Mouse (Mus musculus): Measurements from ENCODE around the gene Spi1. TPM values are rescaled to one million over a fixed set of nuclear protein-coding genes. Genes with fewer than 3 reads are reported as not detected.

Spi1 gene
- polyA plus RNA-seq, 1 experiment from 2014 or later = 16.8 TPM

GRCm38 (mm10) chr2:91053934-91054382 lies 28.2 kb upstream of the Spi1 start, which contains the start of gene Psmc3:
Psmc3 (plus strand) TSS chr2:91054009.
- no peaks in the 10 kb centered on the region for H3K27me3 ChIP-seq (replicated peaks)
- peak within 1 kb of the TSS; percentile 81 for H3K27ac ChIP-seq
- H3K9ac ChIP-seq = peak within 1 kb of the TSS; percentile 90
- peaks cover 35% of the 10 kb centered on the region for H3K4me1 ChIP-seq
- WGBS (ENCODE audit: insufficient replicate concordance) = under 1% methylated on average over 40 of the region's 40 CpGs
- peak; percentile 98 for ATAC-seq
- peak within 1 kb of the TSS; percentile 84 for H3K4me2 ChIP-seq
- H3K4me3 ChIP-seq = peak within 1 kb of the TSS; percentile 93
- H3K36me3 ChIP-seq = peaks cover 42% of the 10 kb centered on the region
- H3K9me3 ChIP-seq (replicated peaks) = no peaks in the 10 kb centered on the region

DNA sequence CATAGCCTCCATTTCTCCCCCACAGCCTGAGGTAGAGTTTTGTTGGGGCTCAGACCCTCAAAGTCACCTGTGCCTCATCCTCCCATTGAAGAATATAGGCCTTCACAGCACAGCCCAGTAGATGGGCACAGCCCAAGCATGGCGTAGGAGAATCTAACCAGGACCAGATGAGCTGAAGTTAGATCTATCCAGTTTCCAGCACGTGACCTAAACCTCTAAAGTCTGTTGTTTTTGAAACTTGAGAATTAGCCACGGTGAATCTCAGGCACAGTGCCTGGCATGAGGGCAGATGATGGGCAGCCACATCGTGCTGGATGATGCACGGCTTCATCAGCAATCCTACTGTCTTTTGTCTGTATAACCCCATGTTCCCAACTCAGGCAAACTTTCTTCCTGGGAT lies 23.8 kb upstream of the Spi1 start:
- 89% methylated on average over 5 of the region's 5 CpGs for WGBS (ENCODE audit: insufficient replicate concordance)
- no peak overlapping the region for H3K4me2 ChIP-seq
- peaks cover 43% of the 10 kb centered on the region for H3K4me1 ChIP-seq
- no peaks in the 10 kb centered on the region for H3K9me3 ChIP-seq (replicated peaks)
- no peaks in the 10 kb centered on the region for H3K27me3 ChIP-seq (replicated peaks)
- no peak overlapping the region for H3K27ac ChIP-seq
- H3K9ac ChIP-seq = no peak overlapping the region
- no peak overlapping the region for H3K4me3 ChIP-seq
- ATAC-seq = no peak
- H3K36me3 ChIP-seq = peaks cover 84% of the 10 kb centered on the region

DNA sequence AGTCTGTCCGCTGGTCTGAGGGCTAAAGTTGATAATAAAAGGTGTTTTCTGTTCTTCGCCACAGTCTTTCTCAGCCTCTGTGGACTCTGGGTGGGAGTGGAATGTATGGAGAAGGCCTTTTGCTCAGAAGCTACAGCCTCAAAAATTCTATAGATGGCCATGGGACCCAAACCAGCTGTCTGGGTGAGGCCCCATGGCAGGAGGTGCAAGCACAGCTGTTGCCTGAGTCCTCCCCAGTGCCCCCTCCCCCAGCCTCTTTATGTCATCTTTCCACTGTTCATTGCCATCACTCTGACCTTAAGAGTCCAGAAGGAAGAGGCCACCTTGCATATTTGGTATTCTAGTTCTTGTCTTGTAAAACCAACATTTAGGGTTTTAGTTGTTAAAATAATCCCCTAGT lies 22.8 kb upstream of the Spi1 start:
- 90% methylated on average over 2 of the region's 2 CpGs for WGBS (ENCODE audit: insufficient replicate concordance)
- no peak for ATAC-seq

GRCm38 (mm10) chr2:91060544-91061355 lies 21.4 kb upstream of the Spi1 start:
- ATAC-seq = peak; percentile 92
- H3K4me3 ChIP-seq = no peak overlapping the region
- H3K27ac ChIP-seq = peak overlapping the region; percentile 89
- H3K9me3 ChIP-seq (replicated peaks) = no peaks in the 10 kb centered on the region
- no peaks in the 10 kb centered on the region for H3K27me3 ChIP-seq (replicated peaks)
- H3K36me3 ChIP-seq = peaks cover 92% of the 10 kb centered on the region
- H3K4me1 ChIP-seq = peaks cover 31% of the 10 kb centered on the region
- 55% methylated on average over 10 of the region's 10 CpGs for WGBS (ENCODE audit: insufficient replicate concordance)
- peak overlapping the region; percentile 39 for H3K4me2 ChIP-seq
- peak overlapping the region; percentile 28; the same call in 1 of the 2 replicates for H3K9ac ChIP-seq

More for the DNA sequence above, 22.8 kb upstream of the Spi1 start:
- H3K27ac ChIP-seq = peak overlapping the region; percentile 11; the same call in 1 of the 2 replicates
- no peaks in the 10 kb centered on the region for H3K9me3 ChIP-seq (replicated peaks)
- H3K4me3 ChIP-seq = no peak overlapping the region
- no peaks in the 10 kb centered on the region for H3K27me3 ChIP-seq (replicated peaks)
- no peak overlapping the region for H3K4me2 ChIP-seq
- peaks cover 93% of the 10 kb centered on the region for H3K36me3 ChIP-seq
- no peak overlapping the region for H3K9ac ChIP-seq
- H3K4me1 ChIP-seq = peaks cover 43% of the 10 kb centered on the region

GRCm38 (mm10) chr2:91061849-91062481 lies 20.2 kb upstream of the Spi1 start:
- Histone ChIP-seq H3K27me3 (replicated peaks) (no peaks in the 10 kb centered on the region), H3K4me2 (no peak overlapping the region), H3K27ac (peak overlapping the region; percentile 89), H3K36me3 (peaks cover 86% of the 10 kb centered on the region), H3K9ac (peak overlapping the region; percentile 28; the same call in 1 of the 2 replicates), H3K4me1 (peaks cover 26% of the 10 kb centered on the region), H3K4me3 (no peak overlapping the region), H3K9me3 (replicated peaks) (no peaks in the 10 kb centered on the region)
- ATAC-seq = no peak
- WGBS (ENCODE audit: insufficient replicate concordance) = 81% methylated on average over 6 of the region's 6 CpGs

- H3K27me3 ChIP-seq (replicated peaks) = no peaks in the 10 kb centered on the region
- peaks cover 26% of the 10 kb centered on the region for H3K4me1 ChIP-seq
- no peak overlapping the region for H3K4me3 ChIP-seq
- no peak overlapping the region for H3K27ac ChIP-seq
- WGBS (ENCODE audit: insufficient replicate concordance) = 84% methylated on average over 16 of the region's 16 CpGs
- H3K9me3 ChIP-seq (replicated peaks) = no peaks in the 10 kb centered on the region
- no peak for ATAC-seq
- peaks cover 82% of the 10 kb centered on the region for H3K36me3 ChIP-seq
- H3K9ac ChIP-seq = no peak overlapping the region
- H3K4me2 ChIP-seq = no peak overlapping the region
These were observed 19.2 kb upstream of the Spi1 start for GRCm38 (mm10) chr2:91062779-91063606.

- Histone ChIP-seq H3K27me3 (replicated peaks) (no peaks in the 10 kb centered on the region), H3K27ac (no peak overlapping the region), H3K9ac (no peak overlapping the region), H3K4me3 (no peak overlapping the region), H3K4me2 (no peak overlapping the region), H3K4me1 (peaks cover 37% of the 10 kb centered on the region), H3K9me3 (replicated peaks) (no peaks in the 10 kb centered on the region), H3K36me3 (peaks cover 73% of the 10 kb centered on the region)
- WGBS (ENCODE audit: insufficient replicate concordance) = 90% methylated on average over 6 of the region's 6 CpGs
- no peak for ATAC-seq
These were observed 18.0 kb upstream of the Spi1 start for GRCm38 (mm10) chr2:91064211-91064610.

DNA sequence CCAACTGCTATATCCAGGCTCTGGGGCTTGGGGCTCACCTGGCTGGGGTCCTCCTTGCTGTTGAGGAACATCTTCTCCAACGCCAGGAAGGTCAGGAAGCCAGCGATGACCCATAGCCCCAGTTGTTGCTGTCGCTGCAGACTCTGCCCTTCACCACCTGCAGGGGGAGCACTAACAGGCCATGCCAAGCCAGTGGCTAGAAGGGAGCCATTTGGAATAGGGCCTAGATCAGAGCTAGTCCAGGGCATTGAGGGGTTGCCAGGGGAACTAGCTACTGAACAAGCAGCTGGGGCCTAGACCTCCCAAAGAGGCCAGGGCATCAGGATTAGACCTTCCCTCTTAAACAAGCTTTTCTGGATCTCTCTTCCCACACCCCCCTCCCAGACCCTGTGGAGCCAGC lies 16.6 kb upstream of the Spi1 start:
- 40% methylated on average over 3 of the region's 3 CpGs for WGBS (ENCODE audit: insufficient replicate concordance)
- Histone ChIP-seq H3K9me3 (replicated peaks) (no peaks in the 10 kb centered on the region), H3K36me3 (peaks cover 62% of the 10 kb centered on the region)

DNA sequence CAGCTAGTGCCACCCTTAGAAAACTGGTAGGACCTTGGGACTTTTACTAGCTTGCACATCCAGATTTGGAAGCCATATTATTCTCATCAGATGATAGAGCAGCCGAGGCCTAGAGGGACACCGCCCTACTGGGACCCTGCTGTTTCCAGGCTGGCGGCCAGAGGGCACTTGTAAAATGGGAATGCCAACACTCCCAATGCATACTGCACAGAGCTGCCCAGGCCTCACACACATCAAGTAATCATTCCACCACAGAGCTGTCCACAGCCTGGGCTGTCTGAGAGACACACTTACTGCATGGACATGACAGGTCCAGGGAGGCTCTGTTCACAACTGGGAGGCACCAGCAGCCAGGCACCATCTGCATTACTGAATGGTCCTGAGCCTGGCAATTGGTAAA lies 15.7 kb upstream of the Spi1 start:
- H3K4me2 ChIP-seq = no peak overlapping the region
- no peaks in the 10 kb centered on the region for H3K9me3 ChIP-seq (replicated peaks)
- no peaks in the 10 kb centered on the region for H3K27me3 ChIP-seq (replicated peaks)
- ATAC-seq = no peak
- WGBS (ENCODE audit: insufficient replicate concordance) = 91% methylated on average over 3 of the region's 3 CpGs
- H3K4me1 ChIP-seq = peaks cover 33% of the 10 kb centered on the region
- no peak overlapping the region for H3K4me3 ChIP-seq
- H3K9ac ChIP-seq = no peak overlapping the region
- H3K36me3 ChIP-seq = peaks cover 53% of the 10 kb centered on the region
- no peak overlapping the region for H3K27ac ChIP-seq

More for the DNA sequence above, 16.6 kb upstream of the Spi1 start:
- Histone ChIP-seq H3K27me3 (replicated peaks) (no peaks in the 10 kb centered on the region), H3K27ac (no peak overlapping the region), H3K4me1 (peaks cover 34% of the 10 kb centered on the region), H3K4me3 (no peak overlapping the region), H3K9ac (no peak overlapping the region), H3K4me2 (no peak overlapping the region)
- no peak for ATAC-seq

DNA sequence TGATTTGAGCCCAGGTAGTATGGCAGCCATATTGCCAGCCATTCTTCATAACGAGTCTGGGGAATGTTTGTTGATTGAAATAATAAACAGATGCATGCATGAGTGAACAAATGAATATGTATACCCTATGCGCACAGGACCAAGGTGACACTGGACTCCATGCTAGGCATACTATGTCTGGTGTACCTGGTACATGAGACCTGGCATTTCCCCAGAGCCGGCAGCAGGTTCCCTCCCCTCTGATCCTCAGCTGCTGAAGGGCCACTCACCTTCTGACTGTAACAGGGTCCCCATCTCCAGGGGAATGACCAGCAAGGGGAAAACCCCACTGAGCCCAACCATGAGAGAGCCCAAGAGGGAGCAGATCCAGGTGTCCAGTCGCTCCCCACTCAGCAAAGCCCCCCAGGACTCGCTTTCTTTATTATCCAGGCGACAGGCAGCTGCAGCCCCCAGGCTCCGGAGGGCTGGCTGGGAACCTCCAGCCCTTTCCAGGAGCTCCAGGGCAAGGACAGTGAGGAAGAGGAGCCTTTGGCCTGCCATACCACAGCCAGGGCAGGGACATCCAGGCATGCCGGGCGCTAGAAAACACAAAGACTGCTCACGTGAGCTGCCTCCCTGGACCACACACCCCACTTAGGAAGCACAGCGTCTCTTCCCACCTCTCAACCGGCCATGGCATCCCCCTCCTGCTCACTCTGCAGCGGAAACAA lies 13.9 kb upstream of the Spi1 start:
- Histone ChIP-seq H3K27me3 (replicated peaks) (no peaks in the 10 kb centered on the region), H3K9ac (peak overlapping the region; percentile 79), H3K36me3 (peaks cover 34% of the 10 kb centered on the region), H3K4me2 (peak overlapping the region; percentile 93), H3K4me3 (peak overlapping the region; percentile 70; the same call in 1 of the 2 replicates), H3K9me3 (replicated peaks) (no peaks in the 10 kb centered on the region), H3K27ac (no peak overlapping the region), H3K4me1 (peaks cover 25% of the 10 kb centered on the region)
- WGBS (ENCODE audit: insufficient replicate concordance) = 73% methylated on average over 13 of the region's 13 CpGs
- no peak for ATAC-seq

GRCm38 (mm10) chr2:91068872-91069165 lies 13.4 kb upstream of the Spi1 start:
- Histone ChIP-seq H3K4me2 (peak overlapping the region; percentile 93), H3K36me3 (peaks cover 29% of the 10 kb centered on the region), H3K4me3 (peak overlapping the region; percentile 70), H3K9ac (peak overlapping the region; percentile 79), H3K4me1 (peaks cover 25% of the 10 kb centered on the region), H3K27me3 (replicated peaks) (no peaks in the 10 kb centered on the region), H3K9me3 (replicated peaks) (no peaks in the 10 kb centered on the region), H3K27ac (no peak overlapping the region)
- WGBS (ENCODE audit: insufficient replicate concordance) = 64% methylated on average over 6 of the region's 6 CpGs
- no peak for ATAC-seq
